Mouse (Mus musculus): ENCODE data around the gene Cd200.

- TF ChIP-seq FLI1 (IDR thresholded peaks at IDR 0.05; ENCODE audit: low read length) (no peak), GATA1 (IDR thresholded peaks at IDR 0.05; ENCODE audit: borderline replicate concordance, low read length) (no peak)
These were observed at the start of gene Cd200 for GRCm38 (mm10) chr16:45408425-45409063.
